Mouse (Mus musculus) lung, adult 2 months (tissue): ENCODE data around the gene Hoxc4.

Experiments used
- CTCF ChIP-seq: fragments of 200-500 bp; IDR thresholded peaks from 2 replicates; pipeline ENCODE4 v1.5.1; 2011; ENCODE audit warnings: mild to moderate bottlenecking, low read length, control low read depth; ENCODE audit not compliant: insufficient read depth
- POLR2A ChIP-seq: fragments of 200-500 bp; IDR thresholded peaks from 2 replicates; pipeline ENCODE4 v1.6.1; 2011; ENCODE audit warnings: low read depth, mild to moderate bottlenecking, control low read depth, low read length, borderline replicate concordance; ENCODE audit errors: extremely low read depth

DNA sequence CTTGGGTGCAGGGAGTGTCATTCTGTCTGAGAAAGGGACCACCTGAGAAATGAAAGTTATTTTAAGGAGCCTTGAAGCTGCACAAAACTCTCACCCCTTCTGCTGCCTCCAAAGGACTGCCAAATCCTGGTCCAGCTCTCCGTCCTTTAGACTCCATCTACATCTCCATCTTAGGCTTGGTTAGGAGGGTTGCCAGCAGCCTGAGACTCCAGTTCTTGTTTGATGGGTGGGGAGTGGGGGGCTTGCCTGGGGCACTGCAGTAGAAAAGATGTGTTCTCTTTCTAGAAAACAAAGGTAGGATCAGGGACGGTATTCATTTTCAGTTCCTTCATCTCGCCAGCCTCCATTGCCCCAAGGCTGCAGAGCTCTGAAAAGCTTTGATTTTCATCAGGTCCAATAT lies 21.3 kb upstream of the Hoxc4 start:
- TF ChIP-seq POLR2A (no peak), CTCF (no peak)
